Mouse (Mus musculus): ENCODE measurements around the gene Snrpa1.

The Snrpa1 gene

DNA sequence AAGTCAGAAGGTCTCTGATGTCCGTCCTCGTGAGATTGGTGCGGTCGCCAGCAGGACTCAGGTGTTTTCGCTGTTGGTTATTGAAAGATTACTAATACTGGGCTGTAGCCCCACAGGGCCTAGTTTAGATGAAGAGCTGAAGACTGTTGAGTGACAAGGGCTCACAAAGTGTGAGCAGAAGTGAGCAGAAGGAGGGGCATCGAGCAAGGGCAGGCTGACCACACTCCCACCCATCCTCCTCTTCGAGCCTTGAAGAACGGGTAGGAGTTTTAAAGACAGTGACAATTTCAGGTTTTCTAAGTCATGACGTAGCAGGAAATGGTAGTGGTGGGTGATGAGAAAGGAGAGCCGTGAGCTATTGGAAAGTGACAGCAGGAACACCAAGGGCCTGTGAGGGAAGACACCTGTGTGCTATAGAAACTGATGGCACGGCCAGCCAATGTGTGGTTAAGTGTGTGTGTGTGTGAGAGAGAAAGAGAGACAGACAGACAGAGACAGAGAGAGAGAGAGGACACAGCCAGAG, 57.1 kb downstream of the Snrpa1 start:
- DNase-seq (ENCODE audit: low spot score) = no peak

DNA sequence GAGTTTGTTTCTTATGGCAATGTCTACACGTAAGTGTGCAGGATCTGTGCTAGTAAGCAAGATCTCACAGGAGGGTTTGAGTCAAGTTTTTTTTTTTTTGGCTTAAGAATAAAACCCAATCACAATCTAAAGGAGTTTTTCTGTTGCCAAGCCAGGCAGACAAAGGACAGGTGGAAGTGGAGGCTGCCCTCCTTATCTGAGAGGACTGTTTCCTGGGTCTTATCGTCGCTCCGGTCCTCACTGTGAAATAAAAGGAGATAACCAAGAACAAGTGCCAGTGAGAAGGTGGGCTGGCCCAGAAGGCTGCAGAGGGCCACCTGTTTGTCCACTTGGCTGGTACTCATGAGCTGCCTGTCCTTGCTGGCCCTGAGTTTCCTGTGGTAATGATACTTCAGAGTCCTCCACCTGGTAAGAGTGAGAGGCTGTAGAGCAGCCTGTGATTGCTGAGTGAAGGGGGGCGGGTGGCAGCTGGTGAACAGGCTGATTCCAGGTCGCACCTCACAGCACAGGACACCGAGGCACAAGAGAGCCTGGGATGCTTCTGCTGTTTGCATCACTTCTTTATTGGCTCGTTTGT, 58.2 kb downstream of the Snrpa1 start:
- DNase-seq (ENCODE audit: low spot score) = no peak

GRCm38 (mm10) chr7:66118046-66118445, 59.2 kb downstream of the Snrpa1 start:
- DNase-seq (ENCODE audit: low spot score) = no peak

- DNase-seq (ENCODE audit: low spot score) = no peak
Observed at GRCm38 (mm10) chr7:66118796-66119195, 60.0 kb downstream of the Snrpa1 start.

DNA sequence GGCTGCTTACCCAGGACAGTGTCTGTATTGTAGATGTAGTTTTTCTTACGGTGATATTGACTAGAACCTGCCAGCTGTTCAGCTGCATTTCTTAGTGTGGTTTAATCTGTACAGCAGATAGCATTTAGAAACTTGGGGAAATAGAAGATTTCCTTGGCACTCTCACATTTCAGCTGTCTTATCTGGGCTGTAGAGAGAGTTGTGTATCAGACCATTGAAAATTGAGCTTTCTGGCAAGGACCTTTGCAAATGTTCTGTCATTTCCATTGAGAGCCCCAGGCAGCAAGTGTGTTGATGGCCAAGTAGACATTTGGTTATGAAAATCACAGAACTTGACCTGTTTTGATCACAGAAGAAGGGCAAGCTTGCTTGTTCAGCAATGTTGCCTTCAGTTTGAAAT, 61.3 kb downstream of the Snrpa1 start:
- DNase-seq (ENCODE audit: low spot score) = no peak

DNA sequence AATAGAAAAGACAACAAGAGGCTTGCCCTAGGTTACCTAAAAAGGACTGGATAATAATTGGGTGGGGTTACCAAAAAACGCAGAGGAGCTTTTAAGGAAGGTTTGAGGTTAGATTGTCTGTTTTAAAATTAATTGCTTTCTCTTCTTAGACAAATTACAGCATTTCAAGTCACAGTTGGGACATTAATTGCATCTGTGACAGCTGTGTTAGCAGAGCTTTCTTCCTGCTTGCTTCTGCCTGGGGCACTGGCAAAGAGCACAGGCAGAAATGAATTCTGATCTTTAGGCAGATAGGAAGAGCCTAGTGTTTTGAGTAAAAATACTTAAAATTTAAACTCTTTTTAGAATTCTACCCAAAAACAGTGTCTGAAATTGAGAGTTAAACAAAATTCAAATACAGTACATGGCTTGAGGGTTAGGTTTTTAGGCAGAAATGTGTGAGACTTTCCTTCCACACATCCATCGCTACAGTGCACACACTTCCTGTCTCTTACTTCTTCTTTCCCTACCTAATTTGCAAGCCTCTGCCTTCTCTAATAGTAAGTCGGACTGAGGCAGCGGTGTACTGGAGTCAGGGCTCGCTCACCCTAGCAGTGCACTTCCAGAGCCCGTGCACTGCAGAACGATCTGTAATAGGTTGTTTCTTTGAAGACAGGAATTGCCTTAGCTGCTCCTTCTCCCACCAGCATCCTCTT, 62.0 kb downstream of the Snrpa1 start:
- no peak for DNase-seq (ENCODE audit: low spot score)
